Mouse (Mus musculus) neutrophil, adult 65 days (primary cell): Measurements from ENCODE around the gene Ahnak2. TPM values are rescaled to one million over a fixed set of nuclear protein-coding genes. Genes with fewer than 3 reads are reported as not detected.

ENCODE experiments used
- total RNA-seq: library from RNA; stranded (reverse); gene quantifications from 2 replicates; pipeline ENCODE4 v1.2.4, GENCODE M21; 2023

Gene Ahnak2
- total RNA-seq, result 0.50 and 0.73 TPM in 2 replicates

GRCm38 (mm10) chr12:112801864-112802846, at the start of gene Ahnak2:
Ahnak2 (minus strand) TSS chr12:112802657.

GRCm38 (mm10) chr12:112829244-112829864, 26.9 kb upstream of the Ahnak2 start, which contains the start of gene Cdca4:
Cdca4 (minus strand) TSS chr12:112829423.

GRCm38 (mm10) chr12:112808587-112809364, 6.3 kb upstream of the Ahnak2 start, which contains the start of gene Clba1:
Clba1 (plus strand) TSS chr12:112808937.

GRCm38 (mm10) chr12:112760154-112760926, 42.1 kb downstream of the Ahnak2 start, which contains the start of gene Pld4:
Pld4 (plus strand) TSS chr12:112760655.

Other genes starting within 250 kb of the Ahnak2 start
- 38.5 and 46.5 TPM in 2 replicates for gene Inf2, start 213.9 kb downstream of the Ahnak2 start, total RNA-seq
- 81.2 and 82.3 TPM in 2 replicates for gene Adssl1, start 182.6 kb downstream of the Ahnak2 start, total RNA-seq
- gene Siva1, start 158.0 kb downstream of the Ahnak2 start, total RNA-seq, result 37.4 and 47.6 TPM in 2 replicates
- gene Akt1, start 127.8 kb downstream of the Ahnak2 start, total RNA-seq, result 178 and 210 TPM in 2 replicates
- gene Zbtb42, start 123.8 kb downstream of the Ahnak2 start, total RNA-seq, result 15.8 and 28.5 TPM in 2 replicates
- gene Cep170b, start 82.2 kb downstream of the Ahnak2 start, total RNA-seq, result 0.50 and 1.8 TPM in 2 replicates
- 184 and 208 TPM in 2 replicates for gene Pld4, start 42.0 kb downstream of the Ahnak2 start, total RNA-seq
- gene Clba1, start 6.3 kb upstream of the Ahnak2 start, total RNA-seq, result 2.0 and 3.2 TPM in 2 replicates
- gene Cdca4, start 26.8 kb upstream of the Ahnak2 start, total RNA-seq, result 30.0 and 37.4 TPM in 2 replicates
- 41.6 and 52.2 TPM in 2 replicates for gene Gpr132, start 65.6 kb upstream of the Ahnak2 start, total RNA-seq
- 0.27 and 0.82 TPM in 2 replicates for gene Jag2, start 127.1 kb upstream of the Ahnak2 start, total RNA-seq
- gene Nudt14, start 139.5 kb upstream of the Ahnak2 start, total RNA-seq, result 6.1 and 7.4 TPM in 2 replicates
- 2.0 and 3.6 TPM in 2 replicates for gene Btbd6, start 173.8 kb upstream of the Ahnak2 start, total RNA-seq
- gene Brf1, start 198.0 kb upstream of the Ahnak2 start, total RNA-seq, result 55.0 and 78.7 TPM in 2 replicates
- 42.7 and 56.7 TPM in 2 replicates for gene Pacs2, start 211.9 kb upstream of the Ahnak2 start, total RNA-seq